Mouse (Mus musculus) bone marrow, adult 2 months (tissue): ENCODE measurements around the gene Zfp963. TPM values are rescaled to one million over a fixed set of nuclear protein-coding genes. Genes with fewer than 3 reads are reported as not detected.
A peak's percentile ranks its signal among the peaks of the same experiment; 100 is the strongest.

Source experiments
- H3K27ac ChIP-seq: fragments of 200-500 bp; 2 replicates; pipeline ENCODE4 v1.5.1; 2012; ENCODE audit warnings: low read depth, mild to moderate bottlenecking, control low read depth, inconsistent platforms, low read length; ENCODE audit not compliant: control insufficient read depth, poor library complexity, insufficient read depth
- H3K4me1 ChIP-seq: fragments of 200-500 bp; 2 replicates; pipeline ENCODE4 v1.6.1; 2011; ENCODE audit warnings: low read length; ENCODE audit not compliant: control insufficient read depth, insufficient read depth
- H3K4me3 ChIP-seq: fragments of 200-500 bp; replicated peaks from 2 replicates; pipeline ENCODE3; 2011; ENCODE audit warnings: mild to moderate bottlenecking, low read depth, low read length, control low read depth; ENCODE audit not compliant: control insufficient read depth
- CTCF ChIP-seq: fragments of 200-500 bp; IDR thresholded peaks from 2 replicates; pipeline ENCODE4 v1.5.1; 2011; ENCODE audit warnings: low read length, control low read depth; ENCODE audit not compliant: control insufficient read depth, insufficient read depth
- POLR2A ChIP-seq: fragments of 200-500 bp; IDR thresholded peaks from 2 replicates; pipeline ENCODE4 v1.6.1; 2011; ENCODE audit warnings: low read depth, mild to moderate bottlenecking, control low read depth, low read length, borderline replicate concordance; ENCODE audit not compliant: control insufficient read depth
- WGBS: fragments of 180-500 bp; shearing (Covaris S2); methylation state at CpG from one replicate; pipeline ENCODE4 v1.1.7; 2018; 5-methylcytosine and 5-hydroxymethylcytosine counted together
- polyA plus RNA-seq: library from polyadenylated mRNA; stranded (reverse); fragments of >200 nt; gene quantifications from 2 replicates; pipeline ENCODE4 v1.2.4, GENCODE M21; 2011; ENCODE audit warnings: low replicate concordance; ENCODE audit not compliant: missing spikeins, insufficient read depth, insufficient read length

Gene Zfp963
- polyA plus RNA-seq, 1 experiment, result 6.2 TPM

- WGBS, result 89% methylated on average over 9 of the region's 9 CpGs
- Histone ChIP-seq H3K4me3 (no peak overlapping the region), H3K4me1 (peaks cover 1% of the 10 kb centered on the region; the same call in 1 of the 2 replicates), H3K27ac (no peak overlapping the region)
- TF ChIP-seq POLR2A (no peak), CTCF (no peak)
These were observed 21.5 kb upstream of the Zfp963 start for GRCm38 (mm10) chr8:69771221-69771620.

- 92% methylated on average over 4 of the region's 4 CpGs for WGBS
- no peak overlapping the region for H3K4me3 ChIP-seq
These were observed 12.2 kb upstream of the Zfp963 start for GRCm38 (mm10) chr8:69761814-69762445.

GRCm38 (mm10) chr8:69758316-69758715 is 8.5 kb upstream of the Zfp963 start:
- TF ChIP-seq CTCF (no peak), POLR2A (no peak)
- Histone ChIP-seq H3K27ac (no peak overlapping the region), H3K4me1 (no peaks in the 10 kb centered on the region), H3K4me3 (no peak overlapping the region)
- 83% methylated on average over 5 of the region's 5 CpGs for WGBS

More at GRCm38 (mm10) chr8:69761814-69762445, 12.2 kb upstream of the Zfp963 start:
- TF ChIP-seq CTCF, result no peak
- TF ChIP-seq POLR2A, result no peak
- no peaks in the 10 kb centered on the region for H3K4me1 ChIP-seq
- no peak overlapping the region for H3K27ac ChIP-seq

GRCm38 (mm10) chr8:69752437-69752836 is 2.7 kb upstream of the Zfp963 start:
- 63% methylated on average over 2 of the region's 2 CpGs for WGBS
- TF ChIP-seq POLR2A, result no peak
- TF ChIP-seq CTCF, result no peak
- H3K27ac ChIP-seq, result no peak overlapping the region
- H3K4me1 ChIP-seq, result no peaks in the 10 kb centered on the region; the same call in none of the 2 replicates
- H3K4me3 ChIP-seq, result no peak overlapping the region

GRCm38 (mm10) chr8:69741231-69741630 is 8.5 kb downstream of the Zfp963 start:
- H3K4me3 ChIP-seq, result no peak overlapping the region
- no peak for TF ChIP-seq POLR2A
- no peak for TF ChIP-seq CTCF
- 76% methylated on average over 2 of the region's 2 CpGs for WGBS
- no peaks in the 10 kb centered on the region for H3K4me1 ChIP-seq
- H3K27ac ChIP-seq, result no peak overlapping the region

- WGBS, result 79% methylated on average over 6 of the region's 6 CpGs
- TF ChIP-seq CTCF (no peak), POLR2A (no peak)
- no peak overlapping the region for H3K27ac ChIP-seq
- H3K4me3 ChIP-seq, result no peak overlapping the region
- no peaks in the 10 kb centered on the region for H3K4me1 ChIP-seq
These were observed 9.0 kb downstream of the Zfp963 start for GRCm38 (mm10) chr8:69740763-69741162.

GRCm38 (mm10) chr8:69735495-69735894 is 14.3 kb downstream of the Zfp963 start:
- Histone ChIP-seq H3K4me1 (no peaks in the 10 kb centered on the region), H3K4me3 (no peak overlapping the region), H3K27ac (no peak overlapping the region)
- WGBS, result 74% methylated on average over 1 of the region's 1 CpGs
- TF ChIP-seq POLR2A (no peak), CTCF (no peak)

GRCm38 (mm10) chr8:69717232-69717580 is 32.6 kb downstream of the Zfp963 start:
- TF ChIP-seq CTCF (no peak), POLR2A (no peak)
- Histone ChIP-seq H3K4me3 (peak overlapping the region; percentile 52), H3K4me1 (no peaks in the 10 kb centered on the region; the same call in 1 of the 2 replicates), H3K27ac (no peak overlapping the region)
- WGBS, result 33% methylated on average over 5 of the region's 5 CpGs

- peak; percentile 89; the same call in 1 of the 2 replicates for TF ChIP-seq POLR2A
- no peak for TF ChIP-seq CTCF
- H3K4me1 ChIP-seq, result no peaks in the 10 kb centered on the region; the same call in 1 of the 2 replicates
- peak overlapping the region; percentile 98 for H3K27ac ChIP-seq
- peak overlapping the region; percentile 76 for H3K4me3 ChIP-seq
- under 1% methylated on average over 52 of the region's 52 CpGs for WGBS
These were observed 33.2 kb downstream of the Zfp963 start for GRCm38 (mm10) chr8:69716403-69717231.
